Mouse (Mus musculus): Measurements from ENCODE around the gene S100a10. TPM values are rescaled to one million over a fixed set of nuclear protein-coding genes. Genes with fewer than 3 reads are reported as not detected.

S100a10 gene
- polyA plus RNA-seq, 1 experiment from 2014 or later = 556 TPM

- Histone ChIP-seq H3K27ac (no peak overlapping the region), H3K9me3 (no peaks in the 10 kb centered on the region), H3K4me3 (no peak overlapping the region), H3K9ac (no peak overlapping the region), H3K36me3 (no peaks in the 10 kb centered on the region), H3K4me1 (peaks cover 4% of the 10 kb centered on the region), H3K27me3 (no peaks in the 10 kb centered on the region), H3K4me2 (no peak overlapping the region)
- no peak for ATAC-seq (ENCODE audit: insufficient number of reproducible peaks, insufficient read depth, low FRiP score, low TSS enrichment, low read depth)
- WGBS = 77% methylated on average over 5 of the region's 6 CpGs
These were observed 6.2 kb upstream of the S100a10 start for GRCm38 (mm10) chr3:93548541-93549266.

- no peaks in the 10 kb centered on the region for H3K36me3 ChIP-seq
- H3K4me2 ChIP-seq = no peak overlapping the region
- no peaks in the 10 kb centered on the region for H3K27me3 ChIP-seq
- no peak overlapping the region for H3K4me3 ChIP-seq
- WGBS = 63% methylated on average over 4 of the region's 4 CpGs
- ATAC-seq (ENCODE audit: insufficient number of reproducible peaks, insufficient read depth, low FRiP score, low TSS enrichment, low read depth) = no peak
- H3K27ac ChIP-seq = no peak overlapping the region
- no peak overlapping the region for H3K9ac ChIP-seq
- no peaks in the 10 kb centered on the region for H3K9me3 ChIP-seq
- H3K4me1 ChIP-seq = peaks cover 14% of the 10 kb centered on the region
These were observed 4.9 kb upstream of the S100a10 start for GRCm38 (mm10) chr3:93549986-93550385.

- Histone ChIP-seq H3K27ac (peak overlapping the region; percentile 51), H3K4me2 (no peak overlapping the region), H3K27me3 (no peaks in the 10 kb centered on the region), H3K36me3 (no peaks in the 10 kb centered on the region), H3K9ac (no peak overlapping the region), H3K9me3 (no peaks in the 10 kb centered on the region), H3K4me1 (peaks cover 29% of the 10 kb centered on the region), H3K4me3 (no peak overlapping the region)
- 81% methylated on average over 5 of the region's 5 CpGs for WGBS
- no peak for ATAC-seq (ENCODE audit: insufficient number of reproducible peaks, insufficient read depth, low FRiP score, low TSS enrichment, low read depth)
These were observed 2.7 kb upstream of the S100a10 start for GRCm38 (mm10) chr3:93551950-93552901.

GRCm38 (mm10) chr3:93553311-93553710 lies 1.6 kb upstream of the S100a10 start:
- H3K4me2 ChIP-seq = no peak overlapping the region
- H3K9me3 ChIP-seq = no peaks in the 10 kb centered on the region
- no peak for ATAC-seq (ENCODE audit: insufficient number of reproducible peaks, insufficient read depth, low FRiP score, low TSS enrichment, low read depth)
- peaks cover 38% of the 10 kb centered on the region for H3K4me1 ChIP-seq
- H3K27me3 ChIP-seq = no peaks in the 10 kb centered on the region
- WGBS = 90% methylated on average over 2 of the region's 2 CpGs
- peak overlapping the region; percentile 92; the same call in 1 of the 2 replicates for H3K27ac ChIP-seq
- no peak overlapping the region for H3K9ac ChIP-seq
- H3K4me3 ChIP-seq = no peak overlapping the region
- H3K36me3 ChIP-seq = no peaks in the 10 kb centered on the region

GRCm38 (mm10) chr3:93553765-93554378 lies 1.0 kb upstream of the S100a10 start:
- Histone ChIP-seq H3K27me3 (no peaks in the 10 kb centered on the region), H3K9me3 (no peaks in the 10 kb centered on the region), H3K9ac (no peak overlapping the region), H3K4me2 (peak overlapping the region; percentile 70), H3K27ac (peak overlapping the region; percentile 92), H3K4me1 (peaks cover 44% of the 10 kb centered on the region), H3K4me3 (peak overlapping the region; percentile 68), H3K36me3 (no peaks in the 10 kb centered on the region)
- WGBS = 39% methylated on average over 9 of the region's 9 CpGs
- no peak for ATAC-seq (ENCODE audit: insufficient number of reproducible peaks, insufficient read depth, low FRiP score, low TSS enrichment, low read depth)

- Histone ChIP-seq H3K4me3 (peak overlapping the region; percentile 68), H3K4me1 (peaks cover 47% of the 10 kb centered on the region), H3K36me3 (no peaks in the 10 kb centered on the region), H3K27me3 (no peaks in the 10 kb centered on the region), H3K9ac (peak overlapping the region; percentile 86), H3K27ac (peak overlapping the region; percentile 92), H3K9me3 (no peaks in the 10 kb centered on the region), H3K4me2 (peak overlapping the region; percentile 70)
- ATAC-seq (ENCODE audit: insufficient number of reproducible peaks, insufficient read depth, low FRiP score, low TSS enrichment, low read depth) = peak; percentile 7; the same call in 1 of the 2 replicates
- WGBS = 11% methylated on average over 13 of the region's 13 CpGs
These were observed 400 bp upstream of the S100a10 start for GRCm38 (mm10) chr3:93554379-93554980.

GRCm38 (mm10) chr3:93555878-93556254 lies 986 bp downstream of the S100a10 start:
- 10% methylated on average over 2 of the region's 2 CpGs for WGBS

GRCm38 (mm10) chr3:93556599-93556998 lies 1.7 kb downstream of the S100a10 start:
- Histone ChIP-seq H3K27ac (peak overlapping the region; percentile 92), H3K4me2 (peak overlapping the region; percentile 70), H3K36me3 (peaks cover 9% of the 10 kb centered on the region), H3K9ac (peak overlapping the region; percentile 86; the same call in 1 of the 2 replicates), H3K9me3 (no peaks in the 10 kb centered on the region), H3K4me3 (peak overlapping the region; percentile 68), H3K27me3 (no peaks in the 10 kb centered on the region), H3K4me1 (peaks cover 50% of the 10 kb centered on the region)
- no peak for ATAC-seq (ENCODE audit: insufficient number of reproducible peaks, insufficient read depth, low FRiP score, low TSS enrichment, low read depth)
- 32% methylated on average over 1 of the region's 1 CpGs for WGBS

More at GRCm38 (mm10) chr3:93555878-93556254, 986 bp downstream of the S100a10 start:
- Histone ChIP-seq H3K4me3 (peak overlapping the region; percentile 68), H3K4me1 (peaks cover 50% of the 10 kb centered on the region), H3K27me3 (no peaks in the 10 kb centered on the region), H3K9ac (peak overlapping the region; percentile 86), H3K27ac (peak overlapping the region; percentile 92), H3K9me3 (no peaks in the 10 kb centered on the region), H3K4me2 (peak overlapping the region; percentile 70), H3K36me3 (peaks cover 2% of the 10 kb centered on the region)
- no peak for ATAC-seq (ENCODE audit: insufficient number of reproducible peaks, insufficient read depth, low FRiP score, low TSS enrichment, low read depth)

GRCm38 (mm10) chr3:93557471-93557870 lies 2.6 kb downstream of the S100a10 start:
- no peak overlapping the region; the same call in 1 of the 2 replicates for H3K4me3 ChIP-seq
- no peaks in the 10 kb centered on the region for H3K9me3 ChIP-seq
- H3K27me3 ChIP-seq = no peaks in the 10 kb centered on the region
- no peak for ATAC-seq (ENCODE audit: insufficient number of reproducible peaks, insufficient read depth, low FRiP score, low TSS enrichment, low read depth)
- H3K36me3 ChIP-seq = peaks cover 18% of the 10 kb centered on the region
- WGBS = 21% methylated on average over 4 of the region's 4 CpGs
- H3K4me1 ChIP-seq = peaks cover 46% of the 10 kb centered on the region
- H3K27ac ChIP-seq = peak overlapping the region; percentile 39
- H3K4me2 ChIP-seq = peak overlapping the region; percentile 70
- H3K9ac ChIP-seq = no peak overlapping the region

GRCm38 (mm10) chr3:93559961-93560360 lies 5.1 kb downstream of the S100a10 start:
- Histone ChIP-seq H3K36me3 (peaks cover 42% of the 10 kb centered on the region), H3K27ac (no peak overlapping the region), H3K9me3 (no peaks in the 10 kb centered on the region), H3K9ac (no peak overlapping the region), H3K4me2 (no peak overlapping the region), H3K4me1 (peaks cover 35% of the 10 kb centered on the region), H3K4me3 (no peak overlapping the region), H3K27me3 (no peaks in the 10 kb centered on the region)
- 89% methylated on average over 6 of the region's 6 CpGs for WGBS
- ATAC-seq (ENCODE audit: insufficient number of reproducible peaks, insufficient read depth, low FRiP score, low TSS enrichment, low read depth) = no peak

- WGBS = 83% methylated on average over 2 of the region's 2 CpGs
- no peak overlapping the region for H3K4me2 ChIP-seq
- H3K36me3 ChIP-seq = peaks cover 51% of the 10 kb centered on the region
- no peak for ATAC-seq (ENCODE audit: insufficient number of reproducible peaks, insufficient read depth, low FRiP score, low TSS enrichment, low read depth)
- H3K9me3 ChIP-seq = no peaks in the 10 kb centered on the region
- H3K27ac ChIP-seq = no peak overlapping the region
- no peak overlapping the region for H3K4me3 ChIP-seq
- no peak overlapping the region for H3K9ac ChIP-seq
- H3K4me1 ChIP-seq = peaks cover 21% of the 10 kb centered on the region
- no peaks in the 10 kb centered on the region for H3K27me3 ChIP-seq
These were observed 7.5 kb downstream of the S100a10 start for GRCm38 (mm10) chr3:93562372-93562771.

Data from embryonic facial prominence, embryonic 13.5 days (tissue).